Mouse (Mus musculus): Measurements from ENCODE around the gene Nlrp6.

GRCm38 (mm10) chr7:140960026-140960425 lies 39.3 kb downstream of the Nlrp6 start:
- no peak for TF ChIP-seq CTCF (IDR thresholded peaks at IDR 0.05; ENCODE audit: borderline replicate concordance, control insufficient read depth, extremely low read depth, insufficient read depth, low read length, poor library complexity)
- TF ChIP-seq POLR2A (IDR thresholded peaks at IDR 0.05; ENCODE audit: control insufficient read depth, extremely low read depth, insufficient read depth, low read length, poor library complexity) = no peak
